Mouse (Mus musculus) frontal cortex, adult 2 months (tissue): ENCODE measurements around the gene Lrrtm1. TPM values are rescaled to one million over a fixed set of nuclear protein-coding genes. Genes with fewer than 3 reads are reported as not detected.
A peak's percentile ranks its signal among the peaks of the same experiment; 100 is the strongest.

Experiments used
- DNase-seq, 2 experiments: peaks; one replicate each; pipeline ENCODE4 v3.0.0; 2022; ENCODE audit warnings: low spot score in 1 of 2; ENCODE audit errors: extremely low spot score in 1 of 2
- polyA plus RNA-seq: library from polyadenylated mRNA; depleted of rRNA; stranded (reverse); fragments of >200 nt; gene quantifications from 2 replicates; pipeline ENCODE4 v1.2.3, GENCODE M21; 2012; rRNA removed

Lrrtm1 gene
- 41.1 and 44.1 TPM in 2 replicates for polyA plus RNA-seq

DNA sequence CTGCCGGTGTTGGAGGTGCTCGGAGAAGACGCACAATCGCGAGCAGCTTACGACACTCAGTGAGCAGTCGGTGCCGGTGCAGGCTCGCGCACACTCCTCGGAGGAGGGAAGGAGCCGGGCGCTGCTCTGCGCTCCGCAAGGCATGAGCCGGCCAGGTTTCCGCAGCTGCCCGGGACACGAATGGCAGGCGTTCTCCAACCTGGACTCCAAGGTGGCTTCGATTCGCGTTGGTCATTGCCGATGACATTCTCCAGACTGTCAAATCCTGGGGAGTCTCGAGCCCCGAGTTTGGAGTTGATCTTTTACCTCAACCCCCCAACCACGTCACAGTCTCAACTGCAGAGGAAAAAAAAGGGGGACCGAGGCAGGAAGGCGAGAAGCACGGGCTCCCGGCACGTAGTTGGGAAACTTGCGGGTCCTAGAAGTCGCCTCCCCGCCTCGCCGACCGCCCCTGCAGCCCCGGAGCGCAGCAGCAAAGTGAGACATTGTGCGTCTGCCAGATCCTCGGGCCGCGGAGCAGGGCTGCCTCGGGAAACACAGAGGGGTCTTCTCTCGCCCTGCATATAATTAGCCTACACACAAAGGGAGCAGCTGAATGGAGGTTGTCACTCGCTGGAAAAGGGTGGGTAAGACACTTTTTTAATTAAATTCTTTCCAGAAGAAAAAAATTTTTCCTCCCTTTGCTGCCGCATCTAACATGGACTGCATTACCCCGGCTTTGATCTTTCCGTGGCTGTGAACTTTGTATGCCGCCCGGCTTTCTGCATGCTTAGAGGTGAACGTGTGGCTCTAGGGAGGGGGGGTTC, at the start of gene Lrrtm1:
Lrrtm1 (plus strand) TSS at position 89 of the 806 bp plus-strand sequence.
- DNase-seq, result peak; percentile 65 to 86

DNA sequence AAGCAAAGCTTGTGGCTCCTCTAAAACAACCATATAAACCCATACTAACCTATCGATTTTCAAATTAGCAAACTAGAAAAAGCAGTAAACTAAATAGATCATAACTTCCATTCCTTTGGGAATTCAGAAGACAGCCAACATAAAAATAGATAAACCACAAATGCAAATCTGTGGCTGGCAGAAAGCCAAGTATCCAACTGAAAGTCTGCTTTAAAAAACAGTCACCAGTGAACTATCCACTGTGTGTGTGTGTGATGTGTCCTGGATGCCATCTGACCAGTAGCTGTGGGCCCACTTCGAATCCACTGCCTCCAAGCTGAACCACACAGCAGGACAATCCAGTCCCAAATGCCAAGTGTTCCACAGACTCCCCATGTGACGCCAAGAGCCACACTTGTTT, 45.8 kb upstream of the Lrrtm1 start:
- no peak for DNase-seq

GRCm38 (mm10) chr6:77199375-77199774, 43.1 kb upstream of the Lrrtm1 start:
- no peak for DNase-seq

DNA sequence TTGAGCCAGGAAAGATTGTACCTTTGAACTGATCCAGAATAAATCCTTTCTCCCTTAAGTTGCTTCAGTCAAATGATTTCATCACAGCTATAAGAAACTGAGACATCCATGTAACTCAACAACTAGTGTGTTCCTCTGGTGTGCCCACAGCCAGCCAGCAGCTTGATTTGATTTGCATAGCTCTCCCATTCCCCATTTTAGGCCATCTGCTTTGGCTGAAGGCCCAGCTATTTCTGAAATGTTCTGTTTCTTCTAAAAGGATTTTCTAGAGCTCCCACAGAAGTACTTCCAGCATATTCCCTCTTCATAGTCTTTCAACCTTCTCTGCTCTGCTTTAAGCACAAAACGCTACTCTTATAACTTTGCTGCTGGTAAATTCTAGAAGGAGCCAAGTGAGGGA, 33.3 kb upstream of the Lrrtm1 start:
- DNase-seq, result peak; percentile 39 to 65

GRCm38 (mm10) chr6:77209929-77210328, 32.6 kb upstream of the Lrrtm1 start:
- DNase-seq, result no peak

DNA sequence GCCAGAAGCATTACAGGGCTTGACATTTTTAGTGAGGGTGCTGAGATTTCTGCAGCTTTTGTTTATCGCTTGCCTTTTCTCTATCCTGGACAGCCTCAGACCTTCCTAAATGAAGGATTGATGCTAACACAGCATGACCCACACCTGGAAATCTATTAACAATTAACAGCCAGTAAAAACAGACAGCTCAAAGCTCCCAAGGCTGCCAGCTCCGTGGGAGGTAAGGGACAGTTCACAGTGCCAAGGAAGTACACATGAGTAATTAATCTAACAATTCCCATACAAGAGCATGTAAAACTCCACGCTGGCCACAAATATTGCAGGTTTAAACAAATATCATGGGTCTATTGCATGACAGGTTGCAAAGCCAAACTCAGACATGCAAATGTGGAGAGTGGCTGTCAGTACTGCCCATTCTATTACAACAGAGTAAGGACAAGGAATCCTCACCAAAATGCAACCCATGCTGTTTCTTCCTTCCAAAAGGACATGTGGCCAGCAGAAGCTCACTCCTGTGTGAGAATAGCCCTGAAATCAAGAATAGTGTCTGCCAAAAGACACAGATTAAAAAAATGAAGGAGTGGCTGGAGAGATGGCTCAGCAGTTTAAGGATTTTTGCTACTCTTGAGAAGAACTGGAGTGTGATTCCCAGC, 28.6 kb upstream of the Lrrtm1 start:
- no peak for DNase-seq

DNA sequence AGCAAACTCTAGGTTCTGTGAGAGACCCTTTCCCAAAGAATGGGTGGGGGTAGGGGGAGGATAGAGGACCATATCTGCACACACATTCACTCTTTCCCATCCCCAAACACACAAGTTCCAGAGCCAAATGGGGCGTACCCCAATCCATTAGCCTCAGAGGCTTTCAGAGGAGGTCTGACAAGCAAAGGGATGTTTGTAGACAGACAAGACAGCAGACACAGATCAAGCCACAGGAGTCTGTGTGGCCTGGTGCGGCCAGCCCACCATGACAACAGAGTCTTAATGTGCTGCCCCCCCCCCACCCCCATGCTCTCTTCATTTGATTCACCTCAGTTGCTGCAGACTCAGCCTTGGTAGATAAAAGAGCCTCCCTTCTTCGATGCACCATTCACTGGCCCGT, 27.2 kb upstream of the Lrrtm1 start:
- DNase-seq, result no peak

DNA sequence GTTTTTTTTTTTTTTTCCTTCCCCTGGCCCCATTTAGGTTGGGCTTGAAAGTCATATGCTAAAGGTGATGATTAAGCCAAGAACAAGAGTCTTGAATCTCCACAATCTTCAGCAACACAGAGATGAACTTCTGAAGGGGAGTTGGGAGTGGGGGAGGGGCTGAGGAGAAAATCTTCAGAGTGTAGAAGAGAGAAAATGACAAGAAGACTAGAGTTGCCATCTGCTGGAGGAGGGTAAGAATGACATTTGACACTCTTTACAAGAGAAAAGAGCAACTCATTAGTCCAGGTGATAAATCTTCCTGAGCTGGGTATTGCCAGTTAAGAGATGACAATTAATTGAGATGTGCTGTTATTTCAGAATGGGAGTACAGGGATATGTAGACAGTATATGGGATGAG, 23.6 kb upstream of the Lrrtm1 start:
- DNase-seq, result peak in 1 of 2 experiments; percentile 67

DNA sequence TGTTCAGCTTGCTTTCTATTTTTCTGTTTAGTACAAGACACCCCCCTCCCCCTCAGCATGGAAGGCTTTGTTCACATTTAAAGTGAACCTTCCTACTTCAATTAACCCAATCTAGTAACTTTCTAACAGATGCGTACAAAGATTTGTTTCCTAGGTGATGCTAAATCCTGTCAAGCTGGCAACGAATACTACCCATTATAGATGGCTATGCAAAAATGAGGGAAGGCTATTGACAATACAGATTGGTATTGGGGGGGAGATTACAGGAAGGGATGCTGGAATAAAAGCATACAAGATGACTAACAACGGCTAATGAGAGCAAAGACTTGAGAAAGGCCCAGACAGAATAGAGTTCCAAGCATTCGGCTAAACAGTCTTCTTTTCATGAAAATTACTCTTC, 21.7 kb upstream of the Lrrtm1 start:
- no peak for DNase-seq

DNA sequence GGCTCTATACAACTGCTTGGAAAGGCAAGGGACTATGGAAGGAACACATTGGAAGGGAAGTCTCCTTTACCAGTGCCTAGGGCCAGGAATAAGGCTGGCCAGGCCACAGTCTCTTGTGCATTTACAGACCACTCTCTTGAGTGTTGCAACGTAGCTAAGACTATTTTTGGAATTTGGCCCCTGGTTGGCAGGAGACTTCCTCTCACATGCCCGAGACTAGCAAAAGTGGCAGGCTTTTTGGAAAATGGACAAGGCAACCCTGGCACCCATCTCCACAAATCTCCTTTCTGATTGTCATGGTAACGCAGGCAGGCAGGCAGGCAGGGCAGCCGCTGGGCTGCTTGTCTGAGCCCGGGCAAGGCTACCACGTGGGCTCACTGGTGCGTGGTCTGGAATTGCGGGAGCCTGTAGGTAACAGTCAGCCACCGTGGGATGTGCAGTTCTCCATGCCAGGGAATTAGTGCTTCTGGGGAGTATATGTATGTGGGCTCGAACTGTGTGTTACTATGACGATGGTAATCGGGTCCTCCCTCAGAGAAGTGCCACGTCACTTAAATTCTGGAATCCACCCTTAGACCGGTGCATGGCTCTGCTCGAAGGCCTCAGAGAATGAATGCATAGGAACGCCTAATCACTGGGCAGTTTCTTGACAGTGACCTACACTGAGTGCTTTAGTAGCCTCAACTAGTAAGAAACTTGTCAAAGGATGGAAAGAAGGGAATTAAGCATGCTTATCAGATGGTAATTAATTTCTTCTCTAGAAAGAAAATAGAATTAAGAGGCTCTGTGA, 19.4 kb upstream of the Lrrtm1 start:
- peak; percentile 58 to 76 for DNase-seq

DNA sequence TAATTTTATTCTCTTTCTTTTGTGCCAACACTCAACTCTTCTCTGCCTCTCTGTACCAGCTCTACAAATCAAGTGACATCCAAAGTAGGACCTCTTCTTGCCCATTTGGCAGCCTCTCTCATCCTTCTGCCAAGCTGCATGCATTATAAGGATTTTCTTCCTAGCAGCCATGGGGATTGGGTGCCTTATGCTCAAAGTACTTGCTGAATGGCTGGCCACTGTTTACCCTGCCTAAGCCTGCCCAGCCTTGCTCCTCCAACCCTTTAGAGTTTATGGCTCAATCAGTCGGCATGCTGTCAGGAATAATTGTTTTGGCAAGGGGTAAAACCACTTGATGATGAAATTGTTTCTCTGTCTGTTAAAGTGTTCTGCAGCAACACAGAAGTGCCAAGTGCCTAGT, 2.1 kb upstream of the Lrrtm1 start:
- peak in 1 of 2 experiments; percentile 43 for DNase-seq

GRCm38 (mm10) chr6:77243541-77244231, 1.2 kb downstream of the Lrrtm1 start:
- peak in 1 of 2 experiments; percentile 51 for DNase-seq

GRCm38 (mm10) chr6:77253480-77253879, 11.0 kb downstream of the Lrrtm1 start:
- DNase-seq, result peak in 1 of 2 experiments; percentile 50

DNA sequence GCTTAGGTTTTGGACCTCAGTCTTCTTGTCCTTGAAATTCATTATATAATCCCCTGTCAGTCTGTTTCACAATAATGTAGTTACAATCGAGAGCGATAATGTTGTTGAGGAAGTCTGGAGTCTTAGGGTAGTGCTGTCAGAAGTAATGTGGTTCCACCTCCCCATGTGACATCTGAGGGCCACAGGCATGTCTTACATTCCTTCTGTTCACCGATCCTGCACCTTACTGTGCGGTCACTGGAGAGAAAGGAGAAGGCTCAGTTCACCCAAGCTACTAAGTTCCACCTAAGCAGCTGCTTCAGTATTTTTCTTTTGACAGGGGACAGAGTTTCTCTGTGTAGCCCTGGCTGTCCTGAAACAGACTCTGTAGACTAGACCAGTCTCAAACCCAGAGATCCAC, 13.9 kb downstream of the Lrrtm1 start:
- no peak for DNase-seq

DNA sequence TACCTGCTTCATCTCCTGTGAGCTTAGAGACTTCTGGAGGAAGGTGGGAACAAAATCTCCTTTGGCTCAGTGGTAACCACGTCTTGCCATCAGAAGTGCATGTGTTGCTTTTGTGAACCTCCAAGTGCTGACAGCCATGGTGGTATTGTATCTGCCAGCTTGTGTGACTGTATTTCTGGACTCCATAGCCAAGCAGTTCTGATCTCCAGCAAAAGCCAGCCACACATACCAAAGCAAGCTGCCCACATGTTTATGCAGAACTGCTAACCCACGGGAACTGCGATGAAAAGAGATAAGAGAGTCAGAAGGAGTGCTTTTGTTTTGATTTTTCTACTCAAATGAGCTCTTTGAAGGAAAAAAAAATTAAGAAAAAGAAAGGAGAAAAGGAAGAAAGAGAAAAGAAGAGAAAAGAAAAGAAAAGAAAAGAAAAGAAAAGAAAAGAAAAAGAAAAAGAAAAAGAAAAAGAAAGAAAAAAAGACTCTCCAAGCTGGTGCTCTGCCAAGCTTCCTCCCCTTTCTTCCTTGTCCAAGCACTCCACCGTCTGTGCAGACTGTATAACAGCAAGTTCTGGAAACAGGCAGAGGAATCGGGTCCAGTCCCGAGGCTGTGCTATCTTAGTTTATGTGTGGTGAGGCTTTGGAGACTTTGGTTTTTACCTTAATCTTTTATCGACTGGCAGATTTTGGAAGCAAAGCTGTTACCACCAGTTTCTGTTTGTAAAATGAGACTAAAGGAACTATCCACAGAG, 15.0 kb downstream of the Lrrtm1 start:
- peak in 1 of 2 experiments; percentile 68 for DNase-seq

DNA sequence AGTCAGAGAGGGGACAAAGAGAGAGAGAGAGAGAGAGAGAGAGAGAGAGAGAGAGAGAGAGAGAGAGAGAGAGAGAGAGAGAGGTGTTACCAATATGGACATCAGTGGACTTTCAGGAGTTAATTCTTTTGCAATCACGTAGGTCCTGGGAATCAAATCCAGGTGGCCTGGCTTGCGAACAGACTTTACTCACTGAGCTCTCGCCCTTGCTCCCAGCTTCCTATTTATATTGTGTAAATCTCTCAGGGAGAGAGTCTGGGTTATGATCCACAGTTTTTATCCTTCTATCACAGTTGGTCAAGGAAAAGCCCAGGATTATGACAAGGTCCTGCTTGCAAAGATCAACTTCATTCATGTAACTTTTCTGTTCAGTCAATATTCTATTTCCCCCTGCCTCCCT, 22.7 kb downstream of the Lrrtm1 start:
- DNase-seq, result no peak

DNA sequence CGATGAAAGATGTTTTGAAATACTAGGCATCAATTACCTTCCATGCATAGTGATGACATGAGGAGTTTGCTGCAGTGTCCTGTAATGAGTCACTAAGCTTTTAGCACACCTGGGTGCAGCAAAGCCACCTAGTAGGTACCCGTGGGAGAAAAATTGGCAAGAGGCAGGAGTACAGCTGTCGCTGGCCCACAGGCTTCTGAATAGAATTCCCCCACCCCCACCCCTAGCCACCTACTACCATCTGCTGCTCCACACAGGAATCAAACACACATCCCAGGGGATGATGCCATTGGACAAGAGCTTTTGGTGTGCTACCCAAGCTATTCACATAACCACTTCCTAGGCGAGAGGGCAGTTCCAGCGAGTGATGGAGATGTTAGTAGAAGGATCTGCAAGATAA, 36.3 kb downstream of the Lrrtm1 start:
- DNase-seq, result peak in 1 of 2 experiments; percentile 55

GRCm38 (mm10) chr6:77286317-77286716, 43.8 kb downstream of the Lrrtm1 start:
- DNase-seq, result no peak

DNA sequence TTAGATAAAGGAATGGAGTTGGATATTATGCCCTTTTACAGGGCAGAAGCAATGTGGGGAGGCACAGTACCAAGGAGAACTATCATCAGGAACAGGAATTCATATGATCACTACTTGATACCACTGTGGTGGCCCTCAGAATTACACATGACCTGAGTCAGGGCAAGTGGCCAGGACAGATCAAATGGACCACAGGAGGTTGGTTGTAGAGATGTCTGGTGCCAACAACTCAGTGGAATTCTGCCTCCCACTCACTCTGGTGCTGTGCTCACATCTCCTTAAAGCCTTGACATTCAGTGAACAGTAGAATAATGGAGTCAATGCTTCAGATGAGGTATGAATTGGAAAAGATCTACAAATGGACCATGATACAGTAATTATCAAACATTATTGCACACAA, 45.9 kb downstream of the Lrrtm1 start:
- no peak for DNase-seq

DNA sequence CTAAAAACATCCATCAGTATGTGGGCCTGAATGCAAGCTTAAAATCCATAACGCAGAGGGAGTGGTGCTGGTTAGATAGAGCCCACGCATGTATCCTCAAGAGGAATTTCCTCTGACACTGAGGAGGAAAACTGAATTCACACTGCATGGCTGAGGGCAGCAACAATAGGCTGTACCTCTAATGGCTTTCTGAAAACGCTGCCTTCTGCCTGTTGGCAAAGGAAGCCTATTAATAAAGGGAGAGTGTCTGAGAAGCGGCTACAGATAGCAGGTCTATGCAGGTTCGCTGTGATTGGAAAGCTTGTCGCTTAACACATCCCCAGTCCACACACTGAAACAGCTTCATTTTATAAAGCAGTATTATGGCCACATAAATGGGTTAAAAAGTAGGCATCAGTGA, 48.9 kb downstream of the Lrrtm1 start:
- DNase-seq, result no peak
